Mouse (Mus musculus) midbrain, postnatal 0 days (tissue): Measurements from ENCODE around the gene Papola. TPM values are rescaled to one million over a fixed set of nuclear protein-coding genes. Genes with fewer than 3 reads are reported as not detected.

Source experiments
- ATAC-seq: fragments of 200-750 bp; cut with Nextera tagmentation; 2 replicates; pipeline ENCODE4 v1.8.0; 2017; ENCODE audit warnings: moderate number of reproducible peaks, mild to moderate bottlenecking, moderate TSS enrichment, moderate library complexity; ENCODE audit not compliant: low FRiP score
- DNase-seq: peaks from one replicate; pipeline ENCODE4 v3.0.0-alpha.2; 2015; ENCODE audit warnings: low spot score
- H3K27ac ChIP-seq: fragments of 300-500 bp; sonication (generic); 2 replicates; pipeline ENCODE4 v1.5.1; 2014; ENCODE audit warnings: low read depth, mild to moderate bottlenecking, low read length, mixed read lengths
- H3K27me3 ChIP-seq: fragments of 300-500 bp; sonication (generic); 2 replicates; pipeline ENCODE4 v1.6.1; 2014; ENCODE audit warnings: low read length, control low read depth, mixed read lengths; ENCODE audit not compliant: insufficient read depth
- H3K36me3 ChIP-seq: fragments of 300-500 bp; sonication (generic); 2 replicates; pipeline ENCODE4 v1.6.1; 2014; ENCODE audit warnings: low read length, control low read depth, mixed read lengths; ENCODE audit not compliant: insufficient read depth
- H3K4me1 ChIP-seq: fragments of 300-500 bp; sonication (generic); 2 replicates; pipeline ENCODE4 v1.6.1; 2014; ENCODE audit warnings: mild to moderate bottlenecking, control low read depth, antibody characterized with exemption, low read length, mixed read lengths; ENCODE audit not compliant: insufficient read depth
- H3K4me2 ChIP-seq: fragments of 300-500 bp; sonication (generic); 2 replicates; pipeline ENCODE4 v1.6.1; 2014; ENCODE audit warnings: low read depth, mild to moderate bottlenecking, low read length, mixed read lengths; ENCODE audit not compliant: poor library complexity, severe bottlenecking
- H3K4me3 ChIP-seq: fragments of 300-500 bp; sonication (generic); 2 replicates; pipeline ENCODE4 v1.5.1; 2014; ENCODE audit warnings: low read depth, mild to moderate bottlenecking, low read length, moderate library complexity
- H3K9ac ChIP-seq: fragments of 300-500 bp; sonication (generic); replicated peaks from 2 replicates; pipeline ENCODE4 v1.6.1; 2014; ENCODE audit warnings: mild to moderate bottlenecking, low read length, moderate library complexity, mixed read lengths; ENCODE audit not compliant: poor library complexity, severe bottlenecking
- H3K9me3 ChIP-seq: fragments of 300-500 bp; sonication (generic); 2 replicates; pipeline ENCODE4 v1.6.1; 2016; ENCODE audit warnings: low read length, control low read depth
- CTCF ChIP-seq: IDR thresholded peaks from 2 replicates; pipeline ENCODE4 v1.5.1; 2016; ENCODE audit warnings: antibody characterized with exemption, mild to moderate bottlenecking
- WGBS: fragments of 180-500 bp; shearing (Covaris S2); extraction: QIAGEN DNeasy Blood & Tissue Kit; methylation state at CpG from one replicate; pipeline ENCODE4 v1.1.7; 2014; 5-methylcytosine and 5-hydroxymethylcytosine counted together
- polyA plus RNA-seq: library from polyadenylated mRNA; unstranded; fragments of >200 nt; fragmentation: Nextera tagmentation; extraction: Ambion mirVana; gene quantifications from 2 replicates; pipeline ENCODE4 v1.2.1, GENCODE M21; 2015
- total RNA-seq: library from RNA; depleted of rRNA; stranded (reverse); fragments of >200 nt; gene quantifications from 2 replicates; pipeline ENCODE4 v1.2.3, GENCODE M21; 2014

Papola gene
- total and polyA plus RNA-seq, 2 experiments from 2014 or later, result 72.7 to 116 TPM

- no peak for ATAC-seq
- H3K27me3 ChIP-seq, result no peaks in the 10 kb centered on the region
- DNase-seq, result no peak
- no peak for TF ChIP-seq CTCF
- no peak overlapping the region for H3K4me2 ChIP-seq
- H3K27ac ChIP-seq, result no peak overlapping the region
- 79% methylated on average over 3 of the region's 3 CpGs for WGBS
- no peaks in the 10 kb centered on the region for H3K9me3 ChIP-seq
- H3K4me1 ChIP-seq, result no peaks in the 10 kb centered on the region
- no peak overlapping the region for H3K4me3 ChIP-seq
- H3K9ac ChIP-seq, result no peak overlapping the region
- H3K36me3 ChIP-seq, result no peaks in the 10 kb centered on the region
Observed at GRCm38 (mm10) chr12:105761629-105762028, 22.9 kb upstream of the Papola start.

GRCm38 (mm10) chr12:105769700-105770099, 14.8 kb upstream of the Papola start:
- no peaks in the 10 kb centered on the region for H3K9me3 ChIP-seq
- H3K4me1 ChIP-seq, result no peaks in the 10 kb centered on the region
- no peak for TF ChIP-seq CTCF
- WGBS, result 71% methylated on average over 10 of the region's 10 CpGs
- H3K36me3 ChIP-seq, result no peaks in the 10 kb centered on the region
- no peak overlapping the region for H3K27ac ChIP-seq
- H3K27me3 ChIP-seq, result no peaks in the 10 kb centered on the region
- H3K4me2 ChIP-seq, result no peak overlapping the region
- no peak overlapping the region for H3K4me3 ChIP-seq
- no peak overlapping the region for H3K9ac ChIP-seq
- ATAC-seq, result no peak
- DNase-seq, result no peak

GRCm38 (mm10) chr12:105774871-105775270, 9.6 kb upstream of the Papola start:
- no peaks in the 10 kb centered on the region for H3K4me1 ChIP-seq
- H3K9me3 ChIP-seq, result no peaks in the 10 kb centered on the region
- DNase-seq (no peak), ATAC-seq (no peak)
- H3K4me3 ChIP-seq, result no peak overlapping the region
- no peak for TF ChIP-seq CTCF
- 81% methylated on average over 7 of the region's 7 CpGs for WGBS
- H3K36me3 ChIP-seq, result no peaks in the 10 kb centered on the region
- no peak overlapping the region for H3K4me2 ChIP-seq
- no peaks in the 10 kb centered on the region for H3K27me3 ChIP-seq
- H3K9ac ChIP-seq, result no peak overlapping the region
- no peak overlapping the region for H3K27ac ChIP-seq

GRCm38 (mm10) chr12:105777651-105778050, 6.8 kb upstream of the Papola start:
- no peak overlapping the region for H3K4me2 ChIP-seq
- TF ChIP-seq CTCF, result no peak
- no peaks in the 10 kb centered on the region for H3K4me1 ChIP-seq
- H3K4me3 ChIP-seq, result no peak overlapping the region
- ATAC-seq, result no peak
- no peak overlapping the region for H3K9ac ChIP-seq
- no peak for DNase-seq
- no peaks in the 10 kb centered on the region for H3K36me3 ChIP-seq
- no peaks in the 10 kb centered on the region for H3K27me3 ChIP-seq
- no peak overlapping the region for H3K27ac ChIP-seq
- H3K9me3 ChIP-seq, result no peaks in the 10 kb centered on the region
- 95% methylated on average over 4 of the region's 4 CpGs for WGBS

GRCm38 (mm10) chr12:105785000-105785774, 693 bp downstream of the Papola start:
- H3K27me3 ChIP-seq, result no peaks in the 10 kb centered on the region
- WGBS, result under 1% methylated on average over 32 of the region's 53 CpGs
- ATAC-seq (peak; percentile 71), DNase-seq (peak; percentile 58)
- H3K4me2 ChIP-seq, result peak overlapping the region; percentile 48
- H3K27ac ChIP-seq, result peak overlapping the region; percentile 95
- no peaks in the 10 kb centered on the region for H3K9me3 ChIP-seq
- peaks cover 6% of the 10 kb centered on the region; the same call in 1 of the 2 replicates for H3K4me1 ChIP-seq
- peak overlapping the region; percentile 70 for H3K4me3 ChIP-seq
- TF ChIP-seq CTCF, result no peak
- no peaks in the 10 kb centered on the region for H3K36me3 ChIP-seq
- peak overlapping the region; percentile 89 for H3K9ac ChIP-seq

- TF ChIP-seq CTCF, result no peak
- peak overlapping the region; percentile 70 for H3K4me3 ChIP-seq
- WGBS, result 94% methylated on average over 1 of the region's 1 CpGs
- no peak for ATAC-seq
- H3K4me2 ChIP-seq, result peak overlapping the region; percentile 48
- no peak overlapping the region for H3K27ac ChIP-seq
- H3K9me3 ChIP-seq, result no peaks in the 10 kb centered on the region
- no peaks in the 10 kb centered on the region for H3K36me3 ChIP-seq
- H3K9ac ChIP-seq, result 0 out of 2 replicates have a peak overlapping the region, but pooled peaks have one; percentile 5
- no peak for DNase-seq
- H3K27me3 ChIP-seq, result no peaks in the 10 kb centered on the region
- H3K4me1 ChIP-seq, result peaks cover 6% of the 10 kb centered on the region; the same call in 1 of the 2 replicates
Observed at GRCm38 (mm10) chr12:105786113-105786512, 1.6 kb downstream of the Papola start.
